Mouse (Mus musculus) frontal cortex, postnatal 14 days (tissue): ENCODE measurements at regions not wholly inside any gene's neighbourhood (a gene's known extent, or its start where the extent isn't known, plus 50 kb on each side); places are given as distances from the start of the nearest gene placed in this dataset.

Source experiments
- DNase-seq, 2 experiments: peaks; one replicate each; pipeline ENCODE4 v3.0.0; 2022; ENCODE audit warnings: low spot score in 2 of 2

- DNase-seq: no peak
Measured at GRCm38 (mm10) chr4:84218961-84219360, 456.1 kb downstream of the Bnc2 start.

DNA sequence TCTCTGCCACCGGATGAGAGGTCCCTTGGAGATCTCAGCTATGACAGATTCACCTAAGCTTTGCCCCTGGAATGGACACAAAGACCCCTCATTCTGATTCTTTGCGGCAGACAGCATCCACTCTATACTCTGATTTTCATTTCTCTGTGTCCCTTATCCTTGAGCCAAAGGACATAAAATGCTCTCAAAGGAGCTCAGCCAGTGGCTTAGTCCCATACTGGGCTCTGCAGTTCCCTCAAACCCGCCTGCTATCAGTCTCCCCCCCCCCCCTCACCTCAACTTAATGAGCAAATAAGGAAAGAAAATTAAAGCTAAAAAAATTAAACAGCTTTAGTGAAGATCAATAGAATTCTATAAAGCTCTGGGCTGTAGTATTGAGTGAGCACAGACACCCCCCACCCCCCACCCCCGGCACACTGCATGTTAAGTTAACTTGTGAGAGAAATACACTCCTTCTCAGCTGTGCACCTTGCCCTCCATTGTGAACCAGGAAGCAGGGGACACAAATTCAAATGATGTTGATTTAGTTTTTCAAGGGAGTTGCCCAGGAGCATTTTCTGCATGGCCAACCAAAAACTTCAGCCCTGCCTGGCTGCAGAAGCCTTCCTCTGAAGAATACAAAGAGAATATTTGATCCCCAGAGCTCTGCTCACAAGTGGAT, 452.9 kb downstream of the Bnc2 start:
- DNase-seq: no peak

- DNase-seq: no peak
Measured at GRCm38 (mm10) chr4:84222805-84223335, 452.2 kb downstream of the Bnc2 start.

DNA sequence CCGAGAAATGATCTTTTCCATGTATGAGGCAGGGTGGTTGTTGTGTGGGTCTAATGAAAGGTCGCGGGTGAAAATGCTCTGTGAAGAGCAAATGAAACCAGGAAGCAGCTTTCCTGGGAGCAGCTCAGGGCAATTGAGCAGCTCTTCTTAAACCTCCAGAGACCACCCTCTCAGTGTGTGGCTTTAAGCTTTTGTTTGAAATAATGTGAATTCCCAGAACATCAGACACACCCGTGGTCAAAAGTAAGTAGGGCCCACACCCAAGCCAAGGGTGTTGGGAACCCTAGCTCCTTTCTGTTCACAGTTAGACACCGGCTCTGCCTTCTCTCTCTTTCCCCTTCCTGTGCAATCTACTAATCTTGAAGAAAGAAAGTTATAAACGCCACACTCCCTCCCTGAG, 450.5 kb downstream of the Bnc2 start:
- no peak for DNase-seq
